Mouse (Mus musculus) CH12.LX (cell line): Measurements from ENCODE around the gene Dgcr2. TPM values are rescaled to one million over a fixed set of nuclear protein-coding genes. Genes with fewer than 3 reads are reported as not detected.

Experiments used
- DNase-seq: peaks from one replicate; pipeline ENCODE4 v3.0.0-alpha.2; 2013; ENCODE audit errors: extremely low read depth
- H3K27ac ChIP-seq: 2 replicates; pipeline ENCODE4 v1.5.1; 2012; ENCODE audit warnings: low read depth, mild to moderate bottlenecking, control low read depth, moderate library complexity; ENCODE audit not compliant: insufficient read depth
- H3K27me3 ChIP-seq: replicated peaks from 2 replicates; pipeline ENCODE3; 2012; ENCODE audit warnings: inconsistent platforms
- H3K36me3 ChIP-seq, 2 experiments: replicated peaks in 1 of 2; 2 replicates each; pipeline versions ENCODE3 to v1.6.1; 2012; ENCODE audit warnings: inconsistent platforms in 1 of 2, low read length in 1 of 2, mild to moderate bottlenecking in 1 of 2, mixed read lengths in 1 of 2, moderate library complexity in 1 of 2; ENCODE audit not compliant: control insufficient read depth in 1 of 2, insufficient read depth in 1 of 2
- H3K4me1 ChIP-seq, 2 experiments: 2 replicates each; pipeline ENCODE4 v1.6.1; 2012; ENCODE audit warnings: inconsistent platforms in 1 of 2, moderate library complexity in 1 of 2; ENCODE audit not compliant: insufficient read depth in 2 of 2, control insufficient read depth in 1 of 2
- H3K4me2 ChIP-seq: 2 replicates; pipeline ENCODE4 v1.6.1; 2012; ENCODE audit warnings: low read depth, mild to moderate bottlenecking, control low read depth; ENCODE audit not compliant: poor library complexity, insufficient read depth, severe bottlenecking
- H3K4me3 ChIP-seq, 3 experiments: fragments of 150-350 bp in 1 of 3; sonication (generic) in 1 of 3; replicated peaks in 1 of 3; 2 replicates each; pipeline versions ENCODE3 to v1.5.1; 2011 to 2012; ENCODE audit warnings: low read depth in 2 of 3, low read length in 2 of 3, mild to moderate bottlenecking in 2 of 3, moderate library complexity in 2 of 3, control low read depth in 1 of 3, improper control_type of control experiment in 1 of 3, inconsistent platforms in 1 of 3, mixed read lengths in 1 of 3; ENCODE audit not compliant: poor library complexity in 1 of 3
- H3K79me2 ChIP-seq: replicated peaks from 2 replicates; pipeline ENCODE4 v1.6.1; 2012; ENCODE audit warnings: mild to moderate bottlenecking, moderate library complexity; ENCODE audit not compliant: control insufficient read depth, poor library complexity, insufficient read depth, severe bottlenecking; ENCODE audit errors: extremely low read depth
- H3K9ac ChIP-seq: 2 replicates; pipeline ENCODE4 v1.6.1; 2012; ENCODE audit warnings: low read depth, mild to moderate bottlenecking, control low read depth, moderate library complexity; ENCODE audit not compliant: insufficient read depth
- H3K9me3 ChIP-seq: replicated peaks from 2 replicates; pipeline ENCODE3; 2012; ENCODE audit warnings: low read length, inconsistent platforms, mixed read lengths
- BHLHE40 ChIP-seq: IDR thresholded peaks from 2 replicates; pipeline ENCODE4 v1.6.1; 2011; ENCODE audit warnings: mild to moderate bottlenecking, low read depth, low read length, improper control_type of control experiment
- CHD1 ChIP-seq: IDR thresholded peaks from 2 replicates; pipeline ENCODE4 v1.6.1; 2012; ENCODE audit warnings: low read depth, low read length, improper control_type of control experiment, inconsistent platforms
- CHD2 ChIP-seq: IDR thresholded peaks from 2 replicates; pipeline ENCODE4 v1.6.1; 2011; ENCODE audit warnings: low read length, improper control_type of control experiment
- CTCF ChIP-seq, 2 experiments: IDR thresholded peaks in 1 of 2; conservative IDR thresholded peaks in 1 of 2; 2 replicates each; pipeline ENCODE4 v1.5.1; 2011 to 2012; ENCODE audit warnings: low read depth in 2 of 2, low read length in 2 of 2, improper control_type of control experiment in 1 of 2, inconsistent platforms in 1 of 2, mild to moderate bottlenecking in 1 of 2, moderate library complexity in 1 of 2
- ELF1 ChIP-seq: IDR thresholded peaks from 2 replicates; pipeline ENCODE4 v1.6.1; 2014; ENCODE audit warnings: low read depth, mild to moderate bottlenecking, inconsistent platforms, low read length, improper control_type of control experiment
- EP300 ChIP-seq: IDR thresholded peaks from 2 replicates; pipeline ENCODE4 v1.6.1; 2011; ENCODE audit warnings: low read length, improper control_type of control experiment
- ETS1 ChIP-seq: conservative IDR thresholded peaks from 2 replicates; pipeline ENCODE4 v1.6.1; 2012; ENCODE audit warnings: low read depth, mild to moderate bottlenecking, inconsistent platforms, low read length, improper control_type of control experiment, moderate library complexity
- HCFC1 ChIP-seq: IDR thresholded peaks from 2 replicates; pipeline ENCODE4 v1.6.1; 2012; ENCODE audit warnings: low read depth, mild to moderate bottlenecking, inconsistent platforms, low read length, improper control_type of control experiment
- IRF4 ChIP-seq: IDR thresholded peaks from 2 replicates; pipeline ENCODE4 v1.6.1; 2014; ENCODE audit warnings: low read depth, mild to moderate bottlenecking, inconsistent platforms, low read length, improper control_type of control experiment
- JUND ChIP-seq: conservative IDR thresholded peaks from 2 replicates; pipeline ENCODE4 v1.6.1; 2011; ENCODE audit warnings: low read depth, low read length, improper control_type of control experiment
- MAFK ChIP-seq: IDR thresholded peaks from 2 replicates; pipeline ENCODE4 v1.6.1; 2011; ENCODE audit warnings: low read length, improper control_type of control experiment; ENCODE audit not compliant: insufficient replicate concordance
- MYC ChIP-seq: IDR thresholded peaks from 2 replicates; pipeline ENCODE4 v1.6.1; 2011; ENCODE audit warnings: low read depth, mild to moderate bottlenecking, improper control_type of control experiment, low read length
- NRF1 ChIP-seq: IDR thresholded peaks from 2 replicates; pipeline ENCODE4 v1.6.1; 2014; ENCODE audit warnings: low read depth, mild to moderate bottlenecking, inconsistent platforms, low read length, improper control_type of control experiment, moderate library complexity
- PAX5 ChIP-seq: IDR thresholded peaks from 2 replicates; pipeline ENCODE4 v1.6.1; 2012; ENCODE audit warnings: low read length, inconsistent platforms, mixed read lengths
- RAD21 ChIP-seq: IDR thresholded peaks from 2 replicates; pipeline ENCODE4 v1.6.1; 2011; ENCODE audit warnings: low read depth, mild to moderate bottlenecking, low read length, improper control_type of control experiment, moderate library complexity
- RCOR1 ChIP-seq: conservative IDR thresholded peaks from 2 replicates; pipeline ENCODE4 v1.6.1; 2012; ENCODE audit warnings: low read depth, mild to moderate bottlenecking, inconsistent platforms, low read length, improper control_type of control experiment
- TBP ChIP-seq: conservative IDR thresholded peaks from 2 replicates; pipeline ENCODE4 v1.6.1; 2011; ENCODE audit warnings: low read depth, low read length, improper control_type of control experiment
- UBTF ChIP-seq: IDR thresholded peaks from 2 replicates; pipeline ENCODE4 v1.6.1; 2012; ENCODE audit warnings: low read depth, mild to moderate bottlenecking, inconsistent platforms, low read length, improper control_type of control experiment, moderate library complexity
- USF1 ChIP-seq: IDR thresholded peaks from 2 replicates; pipeline ENCODE4 v1.6.1; 2014; ENCODE audit warnings: low read depth, mild to moderate bottlenecking, inconsistent platforms, low read length, improper control_type of control experiment
- USF2 ChIP-seq: conservative IDR thresholded peaks from 2 replicates; pipeline ENCODE4 v1.6.1; 2011; ENCODE audit warnings: low read depth, low read length, improper control_type of control experiment
- ZC3H11A ChIP-seq: IDR thresholded peaks from 2 replicates; pipeline ENCODE4 v1.6.1; 2012; ENCODE audit warnings: low read depth, mild to moderate bottlenecking, inconsistent platforms, low read length, improper control_type of control experiment
- ZKSCAN1 ChIP-seq: IDR thresholded peaks from 2 replicates; pipeline ENCODE4 v1.6.1; 2012; ENCODE audit warnings: low read depth, inconsistent platforms, low read length, improper control_type of control experiment, borderline replicate concordance
- ZMIZ1 ChIP-seq: IDR thresholded peaks from 2 replicates; pipeline ENCODE4 v1.6.1; 2012; ENCODE audit warnings: low read depth, mild to moderate bottlenecking, inconsistent platforms, low read length, improper control_type of control experiment
- ZNF384 ChIP-seq: IDR thresholded peaks from 2 replicates; pipeline ENCODE4 v1.6.1; 2012; ENCODE audit warnings: low read depth, low read length, improper control_type of control experiment, inconsistent platforms
- dilution Hi-C: fragments of 300-500 bp; cut with MboI; formaldehyde crosslinking; loops from 2 replicates; pipeline ENCODE4 v1.14.3; 2020; ENCODE audit warnings: low sequenced_read_pairs; ENCODE audit not compliant: extremely low pct_unique_long_range_greater_than_20kb, extremely low pct_ligation_motif_present
- in situ Hi-C: fragments of 300-500 bp; cut with MboI; formaldehyde crosslinking; loops from 3 replicates; pipeline ENCODE4 v1.14.3; 2019; ENCODE audit warnings: low sequenced_read_pairs, low pct_ligation_motif_present, low pct_unique_long_range_greater_than_20kb, mixed read lengths
- polyA plus RNA-seq: library from polyadenylated mRNA; unstranded; fragments of >175 nt; gene quantifications from 2 replicates; pipeline ENCODE4 v1.2.1, GENCODE M21; 2012; ENCODE audit warnings: low read depth; ENCODE audit not compliant: insufficient read length
- total RNA-seq, 2 experiments: library from RNA; depleted of rRNA; stranded (reverse); fragments of 300-350 nt in 1 of 2; fragments of >200 nt in 1 of 2; gene quantifications; 2 replicates each; pipeline ENCODE4 v1.2.3; 2012 to 2014

The Dgcr2 gene
- 48.0 and 52.5 TPM in 2 replicates for total RNA-seq (2012; rRNA removed)
- 36.9 and 41.5 TPM in 2 replicates for total RNA-seq (2014; rRNA removed)
- polyA plus RNA-seq = 45.2 and 54.8 TPM in 2 replicates

DNA sequence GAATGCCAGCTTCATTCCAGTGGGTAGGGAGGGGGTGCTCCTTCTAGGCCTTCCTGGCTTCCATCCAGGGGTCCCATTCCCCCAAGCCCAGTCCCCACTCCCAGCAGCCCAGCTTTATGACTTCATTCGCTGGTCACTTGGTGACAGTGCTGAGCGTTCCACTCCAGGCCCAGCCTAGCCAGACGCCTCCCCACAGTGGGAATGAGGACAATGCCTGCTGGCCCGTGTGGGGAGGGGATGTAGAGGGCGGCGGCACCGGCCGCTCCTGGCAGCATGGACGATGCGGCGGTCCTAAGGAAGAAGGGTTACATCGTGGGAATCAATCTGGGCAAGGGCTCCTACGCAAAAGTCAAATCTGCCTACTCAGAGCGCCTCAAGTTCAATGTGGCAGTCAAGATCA is at the start of gene Dgcr2, which contains the start of gene Tssk2:
Gene Dgcr2 (minus strand): TSS at position 101 of the 400 bp plus-strand sequence.
Gene Tssk2 (plus strand): TSS at position 176 of the 400 bp plus-strand sequence.
- H3K27ac ChIP-seq = no peak within 1 kb of the TSS
- H3K79me2 ChIP-seq = no peaks in the 10 kb centered on the region
- peaks cover 46 to 60% of the 10 kb centered on the region in 2 experiments for H3K36me3 ChIP-seq
- DNase-seq = no peak
- H3K4me2 ChIP-seq = no peak within 1 kb of the TSS
- no peaks in the 10 kb centered on the region for H3K9me3 ChIP-seq
- no peaks in the 10 kb centered on the region for H3K4me1 ChIP-seq
- in situ Hi-C loops = no loop called here
- no peak for TF ChIP-seq NRF1
- TF ChIP-seq ZNF384 = no peak
- TF ChIP-seq USF2 = no peak
- no peak for TF ChIP-seq ETS1
- TF ChIP-seq ZKSCAN1 = no peak
- TF ChIP-seq RCOR1 = no peak
- no peak for TF ChIP-seq IRF4
- no peak for TF ChIP-seq ZC3H11A
- TF ChIP-seq CTCF (conservative IDR thresholded peaks at IDR 0.05 in 1 of 2, IDR thresholded peaks at IDR 0.05 in 1 of 2; ENCODE audit: low read depth in 2 of 2, low read length in 2 of 2) = no peak
- no peak for TF ChIP-seq RAD21
- TF ChIP-seq MAFK = no peak
- TF ChIP-seq UBTF = no peak
- no peak for TF ChIP-seq USF1
- no peak for TF ChIP-seq EP300
- TF ChIP-seq ELF1 = no peak
- TF ChIP-seq MYC = no peak
- no peak for TF ChIP-seq BHLHE40
- no peak for TF ChIP-seq TBP
- TF ChIP-seq CHD2 = no peak
- no peaks in the 10 kb centered on the region for H3K27me3 ChIP-seq
- H3K4me3 ChIP-seq = no peak within 1 kb of the TSS
- dilution Hi-C loops = no loop called here
- no peak within 1 kb of the TSS for H3K9ac ChIP-seq

DNA sequence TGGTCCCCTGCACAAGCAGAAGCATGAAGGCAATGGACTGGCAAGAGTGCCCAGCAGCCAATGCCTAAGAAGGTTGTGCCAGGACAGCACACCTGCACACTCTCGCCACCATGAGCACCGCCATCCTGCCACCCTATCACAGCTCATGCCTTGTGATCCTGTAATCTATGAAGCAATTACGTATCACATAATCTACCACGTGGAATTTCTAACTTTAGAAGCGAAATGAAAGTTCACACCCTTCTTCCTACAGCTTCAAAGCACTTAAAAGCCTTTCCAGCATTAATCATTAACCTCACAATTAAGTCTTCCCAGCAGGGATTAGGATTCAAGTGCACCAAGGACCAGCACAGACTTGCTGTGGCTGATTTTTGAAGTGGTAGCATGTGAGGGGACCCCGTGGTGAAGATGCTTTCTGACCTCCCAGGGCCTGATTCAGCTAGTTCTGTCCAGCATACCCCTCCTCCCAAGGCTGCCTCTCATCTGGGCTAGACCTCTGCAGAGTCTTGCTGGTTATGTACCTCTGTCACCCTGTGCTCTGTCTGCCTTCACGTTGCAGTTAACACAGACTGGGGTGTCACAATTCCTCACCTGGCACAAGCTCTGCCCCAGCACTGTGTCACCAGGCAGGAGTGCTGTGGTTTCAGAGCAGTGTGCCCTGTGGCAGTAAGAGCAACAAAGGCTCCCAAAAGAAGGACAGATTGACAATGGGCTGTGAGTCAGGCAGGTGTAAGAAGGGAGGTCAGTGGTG is 46.9 kb upstream of the Dgcr2 start:
- Histone ChIP-seq H3K79me2 (no peaks in the 10 kb centered on the region), H3K4me1 (peaks cover 0 to 6% of the 10 kb centered on the region in 2 experiments; a peak in 1 of 4 replicates), H3K27ac (no peak overlapping the region; the same call in 1 of the 2 replicates), H3K36me3 (no peaks in the 10 kb centered on the region), H3K9me3 (no peaks in the 10 kb centered on the region), H3K4me2 (no peak overlapping the region), H3K9ac (no peak overlapping the region), H3K4me3 (no peak overlapping the region), H3K27me3 (peaks cover 52% of the 10 kb centered on the region)
- dilution Hi-C loops (no loop called here), in situ Hi-C loops (no loop called here)
- no peak for DNase-seq
- no peak for TF ChIP-seq ZMIZ1
- TF ChIP-seq CTCF (conservative IDR thresholded peaks at IDR 0.05 in 1 of 2, IDR thresholded peaks at IDR 0.05 in 1 of 2; ENCODE audit: low read depth in 2 of 2, low read length in 2 of 2) = no peak
- no peak for TF ChIP-seq USF1
- no peak for TF ChIP-seq EP300
- TF ChIP-seq RCOR1 = no peak
- TF ChIP-seq UBTF = no peak
- TF ChIP-seq HCFC1 = no peak
- no peak for TF ChIP-seq MAFK
- no peak for TF ChIP-seq JUND
- no peak for TF ChIP-seq MYC
- TF ChIP-seq ZNF384 = no peak
- no peak for TF ChIP-seq CHD1
- no peak for TF ChIP-seq ELF1
- no peak for TF ChIP-seq NRF1
- no peak for TF ChIP-seq PAX5
- no peak for TF ChIP-seq ZC3H11A
